Mouse (Mus musculus): ENCODE measurements at regions not wholly inside any gene's neighbourhood (a gene's known extent, or its start where the extent isn't known, plus 50 kb on each side); places are given as distances from the start of the nearest gene placed in this dataset.

DNA sequence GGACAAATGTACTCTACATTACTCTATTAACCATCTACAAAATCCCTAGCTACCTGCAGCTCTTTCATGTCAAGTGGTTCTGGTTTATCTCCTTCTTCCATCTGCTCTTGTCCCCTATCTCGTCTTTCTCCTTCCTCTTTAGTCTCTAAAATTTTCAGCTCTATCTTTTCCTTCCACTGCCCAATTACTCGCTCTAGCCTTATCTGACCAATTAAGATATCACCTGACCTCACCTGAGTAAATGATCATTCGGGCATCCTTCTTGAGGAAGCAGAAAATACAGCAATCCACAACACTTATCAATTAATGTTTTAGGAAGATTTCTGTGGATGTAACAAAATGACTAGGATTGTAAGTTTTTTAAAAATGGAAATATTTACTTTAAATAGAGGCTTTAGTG, 500.3 kb upstream of the Pcdh17 start:
- TF ChIP-seq CTCF (IDR thresholded peaks at IDR 0.05; ENCODE audit: extremely low read depth, insufficient read depth, low read length) (no peak), POLR2A (IDR thresholded peaks at IDR 0.05; ENCODE audit: extremely low read depth, insufficient read depth, low read length) (no peak)

Measured in cortical plate, adult 2 months (tissue).